8 mouse cellular contexts compared by ENCODE assay signal in the genomic region with DNA sequence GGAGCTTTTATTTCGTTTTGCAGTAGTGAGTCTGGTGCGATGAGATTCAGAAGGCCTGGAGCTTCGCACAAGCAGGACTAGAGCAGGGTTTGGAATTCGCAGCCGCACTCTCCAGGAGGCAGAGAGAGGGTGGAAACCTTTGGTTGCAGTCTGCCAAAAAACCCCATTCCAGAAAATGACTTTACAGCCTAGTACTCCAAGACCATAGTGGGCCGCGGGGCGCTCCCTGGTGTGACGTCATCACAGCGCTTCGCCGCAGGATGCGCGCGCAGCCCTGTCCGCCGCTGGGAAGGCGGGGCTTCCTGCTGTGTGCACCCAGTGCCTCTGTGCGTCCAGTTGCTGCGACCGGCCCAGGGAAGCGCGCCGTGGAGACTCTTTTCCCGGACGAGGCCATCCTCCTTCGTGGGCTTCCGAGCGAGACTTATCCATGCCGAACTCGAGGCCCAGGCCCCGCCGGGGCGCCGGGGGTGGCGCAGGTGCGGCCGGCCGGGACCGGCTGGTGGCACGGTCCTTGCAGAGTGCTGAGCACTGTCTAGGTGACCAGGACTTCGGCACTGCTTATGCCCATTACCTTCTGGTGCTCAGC. TPM values are rescaled to one million over a fixed set of nuclear protein-coding genes. Genes with fewer than 3 reads are reported as not detected.
A peak's percentile ranks its signal among the peaks of the same experiment; 100 is the strongest.
DNase-seq lines count a peak whose midpoint lies in the region; ATAC-seq and TF ChIP-seq lines count a peak whose summit lies in the region.

A gene (plus strand): TSS at position 277 of the 586 bp plus-strand sequence.

- WGBS in embryonic facial prominence, embryonic 14.5 days: 3% methylated on average over 34 of the region's 42 CpGs
- WGBS in limb, embryonic 14.5 days: 3% methylated on average over 42 of the region's 42 CpGs
- WGBS in midbrain, postnatal 0 days: 3% methylated on average over 42 of the region's 42 CpGs

- H3K9ac ChIP-seq in embryonic facial prominence, embryonic 14.5 days (ENCODE audit: low read depth, low read length): peak within 1 kb of the TSS; percentile 94
- peak within 1 kb of the TSS; percentile 86 for H3K9ac ChIP-seq in limb, embryonic 14.5 days (ENCODE audit: low read depth, low read length, severe bottlenecking)
- H3K9ac ChIP-seq in midbrain, postnatal 0 days (replicated peaks; ENCODE audit: low read length, poor library complexity, severe bottlenecking): peak within 1 kb of the TSS; percentile 96

- peak within 1 kb of the TSS; percentile 88 for H3K4me3 ChIP-seq in embryonic facial prominence, embryonic 14.5 days (ENCODE audit: low read depth, low read length)
- H3K4me3 ChIP-seq in limb, embryonic 14.5 days (replicated peaks; ENCODE audit: low read length): peak within 1 kb of the TSS; percentile 86
- peak within 1 kb of the TSS; percentile 87 for H3K4me3 ChIP-seq in midbrain, postnatal 0 days (ENCODE audit: low read depth, low read length)

- H3K27ac ChIP-seq in embryonic facial prominence, embryonic 14.5 days (replicated peaks; ENCODE audit: low read depth, low read length): peak within 1 kb of the TSS; percentile 91
- H3K27ac ChIP-seq in limb, embryonic 14.5 days (replicated peaks; ENCODE audit: low read depth, low read length): peak within 1 kb of the TSS; percentile 87
- H3K27ac ChIP-seq in midbrain, postnatal 0 days (ENCODE audit: low read depth, low read length): peak within 1 kb of the TSS; percentile 83

- no peak for TF ChIP-seq CTCF in midbrain, postnatal 0 days (IDR thresholded peaks at IDR 0.05)

- TF ChIP-seq POLR2A in limb, embryonic 14.5 days (IDR thresholded peaks at IDR 0.05; ENCODE audit: borderline replicate concordance, extremely low read depth, insufficient read depth, insufficient read length): peak; percentile 71; the same call in 1 of the 2 replicates

- peak within 1 kb of the TSS; percentile 70 for H3K4me2 ChIP-seq in embryonic facial prominence, embryonic 14.5 days (ENCODE audit: low read depth, low read length)
- H3K4me2 ChIP-seq in limb, embryonic 14.5 days (replicated peaks; ENCODE audit: low read depth, low read length, severe bottlenecking): peak within 1 kb of the TSS; percentile 58
- peak within 1 kb of the TSS; percentile 76 for H3K4me2 ChIP-seq in midbrain, postnatal 0 days (ENCODE audit: low read depth, low read length, poor library complexity, severe bottlenecking)

- peaks cover 32% of the 10 kb centered on the region for H3K36me3 ChIP-seq in embryonic facial prominence, embryonic 14.5 days (ENCODE audit: control insufficient read depth, insufficient read depth, low read length)
- H3K36me3 ChIP-seq in limb, embryonic 14.5 days (ENCODE audit: control insufficient read depth, insufficient read depth, low read length): peaks cover 23% of the 10 kb centered on the region
- peaks cover 5% of the 10 kb centered on the region; the same call in 1 of the 2 replicates for H3K36me3 ChIP-seq in midbrain, postnatal 0 days (ENCODE audit: insufficient read depth, low read length)

- H3K9me3 ChIP-seq in embryonic facial prominence, embryonic 14.5 days (ENCODE audit: control insufficient read depth, low read length): 0 out of 2 replicates have a peak, but pooled peaks cover 4% of the 10 kb centered on the region
- H3K9me3 ChIP-seq in limb, embryonic 14.5 days (ENCODE audit: control insufficient read depth, low read length): no peaks in the 10 kb centered on the region
- no peaks in the 10 kb centered on the region for H3K9me3 ChIP-seq in midbrain, postnatal 0 days (ENCODE audit: low read length)

- H3K4me1 ChIP-seq in embryonic facial prominence, embryonic 14.5 days (ENCODE audit: control insufficient read depth, insufficient read depth, low read length): no peaks in the 10 kb centered on the region
- no peaks in the 10 kb centered on the region for H3K4me1 ChIP-seq in limb, embryonic 14.5 days (ENCODE audit: control insufficient read depth, insufficient read depth, low read length)
- no peaks in the 10 kb centered on the region for H3K4me1 ChIP-seq in midbrain, postnatal 0 days (ENCODE audit: insufficient read depth, low read length)

- no peaks in the 10 kb centered on the region for H3K27me3 ChIP-seq in embryonic facial prominence, embryonic 14.5 days (replicated peaks; ENCODE audit: control insufficient read depth, insufficient read depth, low read length)
- no peaks in the 10 kb centered on the region for H3K27me3 ChIP-seq in limb, embryonic 14.5 days (ENCODE audit: control insufficient read depth, insufficient read depth, low read length)
- H3K27me3 ChIP-seq in midbrain, postnatal 0 days (ENCODE audit: insufficient read depth, low read length): no peaks in the 10 kb centered on the region

- peak; percentile 83 for DNase-seq in 3T3-L1 (ENCODE audit: low read depth, low spot score)
- DNase-seq in adrenal gland, postnatal 4 days (ENCODE audit: low spot score in 2 of 2): peak; percentile 84 to 89
- peak; percentile 93 for DNase-seq in embryonic facial prominence, embryonic 14.5 days (ENCODE audit: low spot score)
- DNase-seq in heart, adult 8-10 months (ENCODE audit: low spot score): peak; percentile 95
- peak; percentile 95 for DNase-seq in kidney, adult 9 months
- peak; percentile 89 for DNase-seq in limb, embryonic 14.5 days (ENCODE audit: low spot score)
- peak; percentile 92 for DNase-seq in midbrain, postnatal 0 days (ENCODE audit: low spot score)
- DNase-seq in spleen, postnatal 14 days (ENCODE audit: low spot score in 2 of 2): peak; percentile 87 to 93

- peak; percentile 96 for ATAC-seq in embryonic facial prominence, embryonic 14.5 days (ENCODE audit: low read depth)
- peak; percentile 97 for ATAC-seq in limb, embryonic 14.5 days (ENCODE audit: low FRiP score, low read depth)
- peak; percentile 95 for ATAC-seq in midbrain, postnatal 0 days (ENCODE audit: low FRiP score)

RNA-seq across cellular contexts. Expression of the gene that starts here (rescaled TPM):
- 10 to 100 TPM; 24.4 to 25.3 TPM for total RNA-seq in adrenal gland, postnatal 4 days (2021)
- polyA plus RNA-seq in embryonic facial prominence, embryonic 14.5 days (2014; fragmentation: Nextera tagmentation; extraction: Ambion mirVana): 16.7 and 19.8 TPM in 2 replicates
- total RNA-seq in heart, adult 8-10 months (2022): 10 to 100 TPM; 10.3 to 11.9 (median 11.1) TPM
- polyA plus RNA-seq in limb, embryonic 14.5 days (2012; rRNA removed): 16.2 and 17.2 TPM in 2 replicates
- 20.4 and 22.0 TPM in 2 replicates for polyA plus RNA-seq in limb, embryonic 14.5 days (2014; fragmentation: Nextera tagmentation; extraction: Ambion mirVana)
- total RNA-seq in midbrain, postnatal 0 days (2014; rRNA removed): 26.5 and 28.1 TPM in 2 replicates
- polyA plus RNA-seq in midbrain, postnatal 0 days (2015; fragmentation: Nextera tagmentation; extraction: Ambion mirVana): 21.3 and 21.5 TPM in 2 replicates

Comparison
In these comparisons a context has a peak if more than half of its experiments do, and no peak if none do; other contexts are left out.
1. Peak in every context shown above with its lines: DNase-seq, ATAC-seq, H3K4me3 ChIP-seq and H3K27ac ChIP-seq.